Mouse (Mus musculus): ENCODE measurements around the gene Manf. TPM values are rescaled to one million over a fixed set of nuclear protein-coding genes. Genes with fewer than 3 reads are reported as not detected.

Gene Manf
- polyA plus RNA-seq (2015; fragmentation: Nextera tagmentation; extraction: Ambion mirVana), result 171 and 218 TPM in 2 replicates

DNA sequence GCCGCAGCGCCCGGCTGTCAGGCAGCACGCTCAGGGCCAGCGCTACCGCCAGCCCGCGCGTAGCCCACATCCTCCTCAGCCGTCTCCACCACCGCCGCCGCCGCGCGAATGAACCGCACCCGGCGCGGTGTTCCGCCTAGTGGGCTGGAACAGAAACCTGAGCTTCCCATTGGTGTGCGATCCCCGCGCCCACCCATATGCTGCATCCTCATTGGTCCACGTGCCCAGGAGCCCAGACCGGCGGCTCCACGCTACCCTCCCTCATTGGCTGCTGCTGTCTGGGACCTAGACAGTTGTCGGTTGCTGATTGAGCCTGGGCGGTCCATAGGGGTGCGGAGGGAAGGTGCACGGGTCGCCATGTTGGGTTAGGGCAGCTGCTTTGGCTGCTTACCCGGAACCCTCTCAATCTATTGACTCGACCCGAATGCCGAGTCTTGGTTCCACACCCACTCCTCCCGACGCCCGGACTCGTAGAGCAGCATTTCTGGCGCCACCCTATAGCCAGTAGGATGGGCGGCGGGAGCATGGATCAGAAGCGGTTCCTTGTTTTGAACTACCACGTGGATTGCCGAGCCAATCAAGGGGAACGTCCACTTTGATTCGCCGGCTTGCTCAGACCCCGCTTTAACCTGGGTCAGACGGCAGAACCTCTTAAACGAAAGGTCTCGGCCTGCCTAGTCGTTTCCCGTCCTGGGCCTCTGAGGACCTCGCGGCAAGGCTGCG is at the start of gene Manf:
Gene Manf, minus strand, starts transcription at position 151 of the 723 bp plus-strand sequence.
- Histone ChIP-seq H3K4me1 (ENCODE audit: insufficient read depth, low read depth, low read length) (peaks cover 5% of the 10 kb centered on the region; the same call in 1 of the 2 replicates), H3K9ac (replicated peaks; ENCODE audit: low read depth) (peak within 1 kb of the TSS; percentile 88), H3K4me2 (replicated peaks; ENCODE audit: low read depth, low read length) (peak within 1 kb of the TSS; percentile 75), H3K4me3 (ENCODE audit: low read depth, low read length) (peak within 1 kb of the TSS; percentile 74), H3K27ac (ENCODE audit: low read length) (peak within 1 kb of the TSS; percentile 88), H3K27me3 (replicated peaks; ENCODE audit: insufficient read depth, low read length) (no peaks in the 10 kb centered on the region), H3K36me3 (ENCODE audit: insufficient read depth, low read length) (peaks cover 5% of the 10 kb centered on the region), H3K9me3 (ENCODE audit: low read length) (no peaks in the 10 kb centered on the region)
- DNase-seq (ENCODE audit: low spot score), result peak; percentile 99
- TF ChIP-seq EP300 (IDR thresholded peaks at IDR 0.05) (no peak; the same call in 1 of the 2 replicates), CTCF (IDR thresholded peaks at IDR 0.05) (peak; percentile 48)
- WGBS, result 1% methylated on average over 59 of the region's 59 CpGs
- ATAC-seq, result peak; percentile 97

DNA sequence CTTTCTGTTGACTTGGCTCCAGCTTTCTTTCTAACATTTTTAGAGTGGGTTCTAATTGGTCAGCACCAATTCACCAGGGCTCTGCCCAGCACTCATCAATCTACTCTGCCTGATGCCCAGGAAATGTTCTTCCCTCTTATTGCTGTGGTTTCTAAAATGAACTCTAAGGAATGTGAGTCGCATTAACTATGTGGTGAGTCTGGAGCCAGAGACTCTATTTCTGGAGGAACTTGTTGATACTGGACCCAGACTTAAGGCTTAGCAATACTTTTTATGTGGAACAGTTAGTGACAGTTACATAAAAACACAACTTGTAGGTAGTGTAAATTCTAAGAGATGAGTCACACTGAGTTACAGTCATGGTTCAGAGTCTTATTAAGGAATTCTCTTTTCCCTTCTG is 43.2 kb upstream of the Manf start:
- DNase-seq (ENCODE audit: low spot score), result no peak
- H3K27me3 ChIP-seq (replicated peaks; ENCODE audit: insufficient read depth, low read length), result no peaks in the 10 kb centered on the region
- 81% methylated on average over 1 of the region's 1 CpGs for WGBS
- no peak overlapping the region for H3K9ac ChIP-seq (replicated peaks; ENCODE audit: low read depth)
- H3K4me1 ChIP-seq (ENCODE audit: insufficient read depth, low read depth, low read length), result no peaks in the 10 kb centered on the region
- no peak overlapping the region for H3K4me3 ChIP-seq (ENCODE audit: low read depth, low read length)
- ATAC-seq, result no peak
- H3K27ac ChIP-seq (ENCODE audit: low read length), result no peak overlapping the region
- H3K9me3 ChIP-seq (ENCODE audit: low read length), result no peaks in the 10 kb centered on the region
- TF ChIP-seq EP300 (IDR thresholded peaks at IDR 0.05), result no peak
- no peak for TF ChIP-seq CTCF (IDR thresholded peaks at IDR 0.05)
- no peak overlapping the region for H3K4me2 ChIP-seq (replicated peaks; ENCODE audit: low read depth, low read length)
- no peaks in the 10 kb centered on the region for H3K36me3 ChIP-seq (ENCODE audit: insufficient read depth, low read length)

- Histone ChIP-seq H3K4me1 (ENCODE audit: insufficient read depth, low read depth, low read length) (no peaks in the 10 kb centered on the region), H3K4me3 (ENCODE audit: low read depth, low read length) (no peak overlapping the region), H3K27ac (ENCODE audit: low read length) (no peak overlapping the region), H3K9me3 (ENCODE audit: low read length) (no peaks in the 10 kb centered on the region), H3K4me2 (replicated peaks; ENCODE audit: low read depth, low read length) (no peak overlapping the region), H3K9ac (replicated peaks; ENCODE audit: low read depth) (no peak overlapping the region), H3K27me3 (replicated peaks; ENCODE audit: insufficient read depth, low read length) (no peaks in the 10 kb centered on the region), H3K36me3 (ENCODE audit: insufficient read depth, low read length) (no peaks in the 10 kb centered on the region)
- ATAC-seq, result no peak
- no peak for TF ChIP-seq EP300 (IDR thresholded peaks at IDR 0.05)
- no peak for TF ChIP-seq CTCF (IDR thresholded peaks at IDR 0.05)
- 78% methylated on average over 6 of the region's 6 CpGs for WGBS
- DNase-seq (ENCODE audit: low spot score), result no peak
These were observed 23.1 kb upstream of the Manf start for GRCm38 (mm10) chr9:106914878-106915277.

DNA sequence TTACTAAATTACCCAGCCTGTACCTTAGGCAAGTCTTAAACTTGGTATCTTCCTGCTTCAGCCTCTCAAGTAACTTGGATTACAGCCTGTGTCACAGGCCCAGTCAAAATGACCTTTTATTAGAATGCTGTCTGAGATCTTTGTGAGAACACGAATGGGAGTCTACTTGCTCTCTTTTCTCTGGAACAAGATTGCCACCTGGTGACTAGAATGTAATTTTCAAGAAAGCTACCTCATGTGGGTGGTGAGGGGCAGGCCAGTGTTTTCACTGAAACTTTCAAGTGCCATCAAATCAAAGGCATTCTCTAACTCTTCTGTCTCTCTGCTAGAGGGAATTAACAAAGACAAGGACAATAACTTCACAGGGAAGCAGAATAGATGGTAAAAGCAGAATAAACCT is 22.0 kb upstream of the Manf start:
- Histone ChIP-seq H3K36me3 (ENCODE audit: insufficient read depth, low read length) (no peaks in the 10 kb centered on the region), H3K27ac (ENCODE audit: low read length) (no peak overlapping the region), H3K27me3 (replicated peaks; ENCODE audit: insufficient read depth, low read length) (no peaks in the 10 kb centered on the region), H3K9ac (replicated peaks; ENCODE audit: low read depth) (no peak overlapping the region), H3K4me2 (replicated peaks; ENCODE audit: low read depth, low read length) (no peak overlapping the region), H3K4me1 (ENCODE audit: insufficient read depth, low read depth, low read length) (peaks cover 3% of the 10 kb centered on the region), H3K9me3 (ENCODE audit: low read length) (no peaks in the 10 kb centered on the region), H3K4me3 (ENCODE audit: low read depth, low read length) (no peak overlapping the region)
- 5% methylated on average over 1 of the region's 1 CpGs for WGBS
- ATAC-seq (no peak), DNase-seq (ENCODE audit: low spot score) (peak; percentile 46)
- peak; percentile 59 for TF ChIP-seq CTCF (IDR thresholded peaks at IDR 0.05)
- TF ChIP-seq EP300 (IDR thresholded peaks at IDR 0.05), result no peak

DNA sequence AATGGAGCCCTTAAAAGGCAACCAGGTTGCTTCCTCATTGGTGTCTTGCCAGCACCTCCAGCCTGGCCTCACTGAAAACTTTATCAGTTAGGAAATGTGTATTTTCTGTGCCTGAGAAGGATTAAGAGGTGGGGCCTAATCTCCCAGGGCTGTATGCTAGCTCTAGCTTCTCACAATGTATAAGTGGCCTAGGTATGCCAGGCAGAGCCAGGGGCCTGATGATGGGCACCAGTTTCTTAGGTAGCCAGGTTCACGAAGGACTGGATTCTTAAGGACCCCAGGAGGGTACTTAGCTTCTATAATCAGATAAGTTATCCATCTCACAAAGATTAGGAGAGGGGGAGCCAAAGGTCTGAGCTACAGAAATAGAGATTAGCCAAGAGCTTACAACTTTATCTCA is 19.8 kb upstream of the Manf start:
- 45% methylated on average over 1 of the region's 1 CpGs for WGBS
- ATAC-seq, result peak; percentile 67
- Histone ChIP-seq H3K27ac (ENCODE audit: low read length) (no peak overlapping the region), H3K36me3 (ENCODE audit: insufficient read depth, low read length) (no peaks in the 10 kb centered on the region), H3K4me2 (replicated peaks; ENCODE audit: low read depth, low read length) (no peak overlapping the region), H3K27me3 (replicated peaks; ENCODE audit: insufficient read depth, low read length) (no peaks in the 10 kb centered on the region), H3K9me3 (ENCODE audit: low read length) (no peaks in the 10 kb centered on the region), H3K4me1 (ENCODE audit: insufficient read depth, low read depth, low read length) (peaks cover 3% of the 10 kb centered on the region), H3K9ac (replicated peaks; ENCODE audit: low read depth) (no peak overlapping the region), H3K4me3 (ENCODE audit: low read depth, low read length) (no peak overlapping the region)
- peak; percentile 49 for DNase-seq (ENCODE audit: low spot score)
- no peak for TF ChIP-seq CTCF (IDR thresholded peaks at IDR 0.05)
- TF ChIP-seq EP300 (IDR thresholded peaks at IDR 0.05), result no peak

- H3K27ac ChIP-seq (ENCODE audit: low read length), result no peak overlapping the region
- no peaks in the 10 kb centered on the region for H3K36me3 ChIP-seq (ENCODE audit: insufficient read depth, low read length)
- no peaks in the 10 kb centered on the region for H3K27me3 ChIP-seq (replicated peaks; ENCODE audit: insufficient read depth, low read length)
- TF ChIP-seq CTCF (IDR thresholded peaks at IDR 0.05) (no peak), EP300 (IDR thresholded peaks at IDR 0.05) (no peak)
- DNase-seq (ENCODE audit: low spot score) (peak; percentile 76), ATAC-seq (peak; percentile 78)
- H3K9me3 ChIP-seq (ENCODE audit: low read length), result no peaks in the 10 kb centered on the region
- peaks cover 3% of the 10 kb centered on the region for H3K4me1 ChIP-seq (ENCODE audit: insufficient read depth, low read depth, low read length)
- no peak overlapping the region for H3K9ac ChIP-seq (replicated peaks; ENCODE audit: low read depth)
- H3K4me3 ChIP-seq (ENCODE audit: low read depth, low read length), result no peak overlapping the region
- H3K4me2 ChIP-seq (replicated peaks; ENCODE audit: low read depth, low read length), result no peak overlapping the region
- WGBS, result 13% methylated on average over 5 of the region's 5 CpGs
These were observed 16.9 kb upstream of the Manf start for GRCm38 (mm10) chr9:106908715-106909114.
